Mouse (Mus musculus): ENCODE results near the gene Dnah9. TPM values are rescaled to one million over a fixed set of nuclear protein-coding genes. Genes with fewer than 3 reads are reported as not detected.

Gene Dnah9
- under 1 TPM in 1 of 2 experiments, not detected in 1; 0.13 TPM for polyA plus RNA-seq (2017; shearing (Covaris generic))

- ATAC-seq, result no peak
Measured at GRCm38 (mm10) chr11:66167801-66168651, at the start of gene Dnah9. Dnah9 (minus strand) TSS chr11:66168551.

- no peak for ATAC-seq
Measured at GRCm38 (mm10) chr11:66188627-66189287, 20.4 kb upstream of the Dnah9 start.

- no peak for ATAC-seq
Measured at GRCm38 (mm10) chr11:66188146-66188545, 19.8 kb upstream of the Dnah9 start.

DNA sequence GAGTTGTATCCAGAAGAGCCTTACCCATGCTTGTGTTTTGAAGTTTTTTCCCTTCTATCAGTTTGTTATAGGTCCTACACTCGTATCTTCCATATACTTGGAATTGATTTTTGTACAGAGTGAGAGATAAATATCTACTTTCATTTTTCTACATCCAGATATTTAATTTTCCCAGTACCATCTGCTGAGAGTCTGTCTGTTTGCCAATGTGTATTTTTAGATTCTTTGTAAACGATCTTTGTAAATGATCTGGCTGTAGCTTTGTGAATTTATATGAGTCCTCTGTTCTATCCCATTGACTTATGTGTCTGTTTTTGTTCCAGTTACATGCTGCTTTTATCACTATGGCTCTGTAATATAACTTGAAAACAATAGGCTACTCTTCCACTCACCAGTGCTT lies 9.4 kb upstream of the Dnah9 start:
- no peak for ATAC-seq

GRCm38 (mm10) chr11:66164022-66164421 lies 4.3 kb downstream of the Dnah9 start:
- ATAC-seq, result no peak

DNA sequence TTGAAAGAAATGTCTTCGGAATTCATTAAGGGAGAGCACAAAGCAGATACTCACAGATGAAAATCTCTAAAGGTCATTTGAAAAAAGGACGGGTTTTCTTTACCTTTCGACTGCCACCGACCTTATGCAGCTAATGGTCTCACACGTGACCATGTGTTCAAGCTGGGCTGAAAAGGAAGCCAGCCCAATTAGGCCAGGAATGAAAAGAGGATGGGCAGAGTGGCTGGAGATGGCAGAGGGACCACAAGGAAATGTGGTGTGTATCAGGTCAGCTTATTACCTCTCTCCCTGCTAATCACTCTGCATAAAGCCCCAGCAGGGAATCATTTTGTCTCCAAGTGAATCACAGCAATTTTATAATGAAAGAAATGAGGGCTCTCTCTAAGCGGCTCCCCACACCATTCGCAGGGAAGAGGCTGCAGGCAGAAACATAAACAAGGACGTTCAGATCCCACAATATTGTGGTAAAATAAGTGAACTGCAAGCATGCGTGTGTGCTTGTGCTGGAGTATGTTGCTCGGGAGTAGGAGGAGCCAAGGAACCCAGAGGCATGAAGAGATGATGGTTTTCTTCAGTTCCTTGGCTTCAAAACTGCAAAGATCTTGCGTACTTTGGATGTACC lies 27.6 kb downstream of the Dnah9 start:
- ATAC-seq, result no peak

DNA sequence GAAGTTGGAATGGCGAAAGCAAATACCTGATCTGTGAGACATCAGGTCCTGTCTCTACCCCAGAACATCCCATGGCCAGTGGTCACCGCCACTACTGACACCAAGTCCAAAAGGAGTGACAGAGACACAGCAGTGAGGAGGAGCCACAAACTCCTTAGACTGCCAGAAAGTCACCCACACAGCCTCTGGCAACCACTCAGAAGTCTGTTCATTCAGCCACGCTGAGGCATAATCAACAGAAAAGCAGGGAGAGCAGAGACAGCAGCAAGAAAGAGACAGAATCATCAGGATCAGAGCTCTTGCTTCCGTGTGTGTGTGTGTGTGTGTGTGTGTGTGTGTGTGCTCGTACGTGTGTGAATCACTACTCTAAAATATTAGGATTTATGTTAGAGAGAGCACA lies 33.5 kb downstream of the Dnah9 start:
- no peak for ATAC-seq

DNA sequence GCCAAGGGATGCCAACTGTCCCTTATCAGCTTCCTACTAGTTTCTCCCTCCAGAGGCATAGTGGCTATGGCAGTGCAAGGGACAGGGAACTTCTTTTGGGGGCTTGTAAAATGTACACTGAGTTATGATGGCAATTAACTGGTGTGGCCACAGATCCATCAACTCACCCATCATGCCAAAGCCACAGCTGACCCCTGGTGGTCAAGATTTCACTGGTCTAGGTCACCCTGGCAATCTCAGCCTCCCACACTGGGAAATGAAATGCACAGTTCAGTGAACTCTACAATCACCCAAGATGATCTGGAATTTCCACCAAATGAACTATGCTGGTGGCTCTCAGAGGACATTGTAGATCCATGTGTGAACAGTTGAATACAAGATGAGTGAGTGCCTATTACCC lies 42.2 kb downstream of the Dnah9 start:
- no peak for ATAC-seq

DNA sequence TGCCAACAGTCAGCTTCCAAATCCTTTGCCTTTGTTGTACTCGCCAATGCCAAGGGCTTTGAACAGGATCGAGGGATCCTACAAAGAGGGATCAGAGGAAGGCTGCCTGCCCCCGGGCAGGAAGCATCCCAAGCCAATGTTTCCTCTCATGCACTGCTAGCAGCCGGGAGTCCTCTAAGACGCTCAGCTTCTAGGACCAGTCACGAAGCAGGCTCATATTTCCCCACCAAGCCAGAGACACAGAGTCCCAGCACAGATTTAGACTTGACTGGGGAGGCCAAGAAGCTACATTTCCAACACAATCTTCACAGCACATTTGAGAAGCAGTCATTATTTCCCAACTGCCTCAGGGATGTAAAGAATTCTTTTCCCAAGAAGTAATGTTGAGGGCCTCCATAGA lies 43.9 kb downstream of the Dnah9 start:
- ATAC-seq, result no peak

DNA sequence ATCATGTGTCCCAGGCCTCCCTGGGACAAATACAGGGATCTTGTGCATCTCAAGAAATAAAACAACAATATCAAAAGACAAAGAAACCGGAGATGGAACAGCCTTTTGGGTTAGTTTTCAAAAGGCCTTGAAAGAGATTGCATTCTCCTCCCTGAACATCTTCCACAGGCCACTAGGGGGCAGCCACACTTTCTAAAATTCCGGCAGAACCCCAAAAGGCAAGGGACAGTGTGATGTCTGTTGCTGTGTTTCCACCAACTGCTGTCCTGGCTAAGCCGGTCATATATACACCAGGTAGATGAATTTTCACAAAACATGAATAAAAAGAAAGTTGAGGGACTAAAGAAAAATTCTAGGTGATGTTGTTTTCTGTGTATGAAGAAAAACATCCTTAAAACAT lies 46.3 kb downstream of the Dnah9 start:
- ATAC-seq, result no peak

DNA sequence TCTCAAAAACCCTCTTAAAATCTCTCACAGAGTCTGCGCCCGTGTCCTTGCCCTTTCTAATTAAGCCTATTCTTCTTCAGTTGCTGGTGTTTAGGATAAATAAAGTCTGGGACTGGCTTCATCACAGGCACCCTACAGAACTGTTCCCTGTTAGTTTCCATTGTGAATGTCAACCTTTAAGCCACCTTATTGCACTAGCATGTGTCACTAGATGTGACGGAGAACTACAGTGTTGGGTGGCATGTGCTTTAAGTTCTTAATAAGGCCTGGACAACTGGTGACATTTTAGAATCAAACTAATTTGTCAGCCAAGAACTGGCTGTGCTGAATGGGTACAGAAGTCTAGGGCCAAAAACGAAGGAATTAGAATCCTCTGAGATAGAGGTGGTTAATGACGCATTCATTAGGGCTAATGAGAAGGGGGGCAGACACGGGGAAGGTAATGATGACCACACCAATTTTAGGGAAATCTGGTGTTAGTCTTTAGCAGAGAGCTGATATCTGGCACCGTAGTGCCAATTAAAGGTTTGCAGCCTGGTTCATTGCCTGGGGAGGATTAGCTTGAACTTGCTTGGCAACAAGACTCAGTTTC lies 84.6 kb downstream of the Dnah9 start:
- ATAC-seq, result no peak

- no peak for ATAC-seq
Measured at GRCm38 (mm10) chr11:66072921-66073320, 95.4 kb downstream of the Dnah9 start.

- no peak for ATAC-seq
Measured at GRCm38 (mm10) chr11:66058956-66059355, 109.4 kb downstream of the Dnah9 start.

- no peak for ATAC-seq
Measured at GRCm38 (mm10) chr11:66051294-66051693, 117.1 kb downstream of the Dnah9 start.

- no peak for ATAC-seq
Measured at GRCm38 (mm10) chr11:66049146-66049545, 119.2 kb downstream of the Dnah9 start.

- ATAC-seq, result no peak
Measured at GRCm38 (mm10) chr11:66046594-66047193, 121.7 kb downstream of the Dnah9 start.

DNA sequence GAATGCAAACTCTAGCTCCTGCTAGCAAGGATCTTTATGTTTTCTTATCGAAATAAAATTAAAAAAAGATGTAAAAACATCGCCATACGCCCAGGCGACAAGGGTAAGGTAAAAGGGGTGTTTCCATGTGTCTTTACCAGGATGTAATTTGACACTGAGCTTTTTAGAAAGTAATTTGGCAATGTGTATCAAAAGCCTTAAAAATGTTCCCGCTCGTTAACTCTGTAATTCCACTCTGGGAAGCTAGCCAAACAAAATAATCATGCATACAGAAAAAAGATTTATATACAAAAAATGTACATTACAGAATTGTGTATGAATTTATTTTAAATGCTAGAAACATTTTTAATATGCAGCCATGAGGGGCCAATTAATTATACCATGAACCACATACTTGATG lies 124.7 kb downstream of the Dnah9 start:
- ATAC-seq, result no peak

DNA sequence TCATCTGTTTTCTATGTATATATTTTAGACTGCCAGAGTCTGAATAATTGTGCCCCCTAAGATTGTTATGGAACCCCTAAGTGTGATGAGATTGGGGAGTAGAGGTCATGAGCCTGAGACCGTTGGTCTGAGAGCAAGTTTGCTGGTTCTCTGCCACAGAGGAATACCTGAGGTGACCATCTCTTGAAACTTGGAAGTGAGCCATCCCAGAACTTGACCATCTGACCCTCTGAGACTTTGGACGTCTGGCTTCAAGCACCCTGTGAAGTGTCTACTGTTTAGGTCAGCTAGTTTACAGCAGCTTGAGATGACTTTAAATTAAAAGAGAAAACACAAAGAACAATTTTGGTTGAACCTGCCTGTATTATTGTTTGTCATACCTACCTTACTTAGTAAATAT lies 125.8 kb downstream of the Dnah9 start:
- no peak for ATAC-seq

- ATAC-seq, result no peak
Measured at GRCm38 (mm10) chr11:66025728-66026127, 142.6 kb downstream of the Dnah9 start.

DNA sequence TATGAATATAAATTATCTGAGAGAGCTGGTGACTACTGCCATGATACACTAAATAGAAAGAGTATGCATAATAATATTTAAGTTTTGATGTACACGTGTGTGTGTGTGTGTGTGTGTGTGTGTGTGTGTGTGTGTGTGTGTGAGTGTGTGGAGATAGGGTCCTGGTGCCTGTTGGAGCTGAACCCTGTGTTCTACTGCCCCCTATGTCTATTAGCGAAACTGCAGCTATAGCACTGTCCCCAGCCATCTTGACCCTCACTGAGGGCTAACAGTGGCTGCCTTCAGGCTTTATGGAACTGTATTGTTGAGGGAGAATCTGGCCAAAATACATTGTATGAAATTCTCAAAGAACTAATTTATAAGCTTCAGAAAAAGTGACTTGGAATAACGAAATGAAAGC lies 192.5 kb downstream of the Dnah9 start:
- no peak for ATAC-seq

- no peak for ATAC-seq
Measured at GRCm38 (mm10) chr11:65930796-65931195, 237.6 kb downstream of the Dnah9 start.

- no peak for ATAC-seq
Measured at GRCm38 (mm10) chr11:65930359-65930758, 238.0 kb downstream of the Dnah9 start.

DNA sequence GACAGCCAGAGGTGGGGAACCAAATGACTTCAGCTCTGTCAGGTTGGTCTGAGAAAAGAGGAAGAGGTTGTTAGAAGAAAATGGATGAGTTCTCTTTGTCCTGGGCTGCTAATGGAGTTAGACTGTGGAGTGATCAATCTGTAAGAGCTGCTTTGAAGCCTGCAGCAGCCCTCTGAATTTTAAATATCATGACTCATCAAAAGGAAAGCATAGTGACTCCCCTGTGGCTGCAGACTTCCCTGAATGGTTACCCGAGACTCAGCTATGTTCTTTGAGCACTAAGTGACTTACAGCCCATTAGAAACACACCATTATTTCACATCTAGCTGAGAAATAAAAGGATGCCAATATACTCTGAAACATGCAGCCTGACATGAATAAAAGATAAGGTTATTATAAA lies 240.4 kb downstream of the Dnah9 start:
- no peak for ATAC-seq
